Mouse (Mus musculus): ENCODE data around the gene Zfhx3. TPM values are rescaled to one million over a fixed set of nuclear protein-coding genes. Genes with fewer than 3 reads are reported as not detected.

Gene Zfhx3
- total and polyA plus RNA-seq, 3 experiments = 0.11 to 0.30 TPM; not detected in 1

DNA sequence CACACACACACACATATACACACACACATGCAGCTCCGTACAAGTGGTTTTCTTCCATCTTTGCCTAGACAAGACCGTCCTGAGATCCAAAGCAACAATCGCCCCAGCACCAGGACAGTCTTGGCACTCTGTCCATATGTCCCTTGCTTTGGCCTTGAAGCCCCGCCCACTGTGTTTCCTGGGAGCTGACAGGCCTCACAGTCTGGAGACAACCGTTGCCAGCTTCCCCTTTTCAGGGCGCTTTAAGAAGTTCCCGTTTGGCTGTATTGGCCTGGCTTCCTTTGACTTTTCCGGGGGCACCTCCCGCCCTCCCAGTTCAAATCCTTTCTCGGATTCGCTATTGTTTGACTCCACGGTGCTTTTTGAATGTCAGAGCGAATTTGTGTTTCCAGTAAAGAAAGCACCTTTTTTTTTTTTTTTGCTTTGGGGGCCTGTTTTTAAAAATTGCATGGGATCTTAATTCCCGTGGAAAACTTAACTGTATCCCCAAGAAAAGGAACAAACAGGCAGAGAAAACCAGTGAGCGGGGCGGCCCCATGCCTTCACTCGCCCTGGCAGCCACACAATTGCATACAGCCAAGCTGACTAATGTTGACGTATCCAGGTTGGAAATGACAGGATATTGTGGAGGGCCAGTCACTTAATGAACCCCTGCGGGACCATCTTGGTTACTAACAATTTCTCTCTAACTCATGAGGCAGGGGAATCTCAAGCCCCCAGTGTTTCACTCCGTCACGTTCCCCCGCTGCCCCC, 444.9 kb downstream of the Zfhx3 start:
- no peaks in the 10 kb centered on the region for H3K4me1 ChIP-seq (ENCODE audit: insufficient read depth, low read depth, low read length)
- ATAC-seq (ENCODE audit: extremely low read depth, insufficient number of reproducible peaks, low FRiP score, poor library complexity, severe bottlenecking) = no peak
- no peaks in the 10 kb centered on the region for H3K36me3 ChIP-seq (replicated peaks)
- no peak for TF ChIP-seq TAL1 (conservative IDR thresholded peaks at IDR 0.05; ENCODE audit: low read depth, low read length)
- H3K27me3 ChIP-seq (ENCODE audit: insufficient read depth, low read length) = no peaks in the 10 kb centered on the region
- no peak for DNase-seq (ENCODE audit: low spot score)
- H3K4me3 ChIP-seq (ENCODE audit: low read depth, low read length) = no peak overlapping the region
- peaks cover 68% of the 10 kb centered on the region for H3K9me3 ChIP-seq (replicated peaks)

DNA sequence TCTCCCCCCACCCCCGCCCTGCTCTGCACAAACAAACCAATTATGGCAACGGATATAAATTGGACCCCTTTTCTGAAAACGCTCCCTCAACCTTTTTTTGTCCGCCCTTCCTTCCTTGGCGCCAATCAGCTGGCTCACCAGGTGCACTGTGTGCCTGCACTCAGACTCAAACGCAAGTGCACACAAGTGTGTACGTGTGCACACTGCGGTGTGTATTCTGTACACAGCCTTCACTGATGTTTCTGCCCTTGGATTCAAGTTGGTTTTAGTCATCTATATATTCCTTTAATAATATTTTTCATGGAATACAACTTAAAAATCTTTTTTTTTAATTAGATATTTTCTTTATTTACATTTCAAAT, 445.4 kb downstream of the Zfhx3 start:
- Histone ChIP-seq H3K36me3 (replicated peaks) (no peaks in the 10 kb centered on the region), H3K9me3 (replicated peaks) (peaks cover 69% of the 10 kb centered on the region), H3K4me3 (ENCODE audit: low read depth, low read length) (no peak overlapping the region), H3K4me1 (ENCODE audit: insufficient read depth, low read depth, low read length) (no peaks in the 10 kb centered on the region), H3K27me3 (ENCODE audit: insufficient read depth, low read length) (no peaks in the 10 kb centered on the region)
- no peak for DNase-seq (ENCODE audit: low spot score)
- TF ChIP-seq TAL1 (conservative IDR thresholded peaks at IDR 0.05; ENCODE audit: low read depth, low read length) (no peak), CTCF (IDR thresholded peaks at IDR 0.05; ENCODE audit: low read depth, low read length) (no peak), GATA1 (IDR thresholded peaks at IDR 0.05; ENCODE audit: borderline replicate concordance, low read length) (no peak)
- ATAC-seq (ENCODE audit: extremely low read depth, insufficient number of reproducible peaks, low FRiP score, poor library complexity, severe bottlenecking) = no peak

DNA sequence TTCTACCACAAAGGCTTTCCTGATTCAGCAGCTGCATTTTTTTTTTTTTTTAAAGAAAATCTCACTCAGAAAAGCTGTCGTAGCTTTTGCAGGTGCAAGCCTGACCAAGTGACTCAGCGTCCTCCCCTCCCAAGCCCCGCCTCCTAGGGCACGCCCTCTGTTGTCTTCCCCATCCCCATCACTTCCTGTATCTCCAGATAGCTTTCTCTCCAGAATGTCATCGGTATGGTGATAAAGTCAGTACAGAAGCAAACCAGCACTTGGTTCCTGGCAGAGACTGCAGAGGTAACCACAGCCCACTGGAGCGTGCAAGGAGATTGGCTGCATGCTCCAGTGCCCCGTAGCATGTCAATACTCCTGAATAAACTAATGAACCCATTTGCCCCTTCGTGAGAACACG, 450.5 kb downstream of the Zfhx3 start:
- no peaks in the 10 kb centered on the region for H3K36me3 ChIP-seq (replicated peaks)
- no peak for TF ChIP-seq POLR2AphosphoS5 (IDR thresholded peaks at IDR 0.05; ENCODE audit: insufficient replicate concordance, low read depth, low read length)
- TF ChIP-seq TAL1 (conservative IDR thresholded peaks at IDR 0.05; ENCODE audit: low read depth, low read length) = no peak
- no peak for TF ChIP-seq CTCF (IDR thresholded peaks at IDR 0.05; ENCODE audit: low read depth, low read length)
- no peak for TF ChIP-seq GATA2 (IDR thresholded peaks at IDR 0.05; ENCODE audit: borderline replicate concordance, low read depth, low read length)
- TF ChIP-seq GATA1 (IDR thresholded peaks at IDR 0.05; ENCODE audit: borderline replicate concordance, low read length) = no peak
- no peaks in the 10 kb centered on the region for H3K4me1 ChIP-seq (ENCODE audit: insufficient read depth, low read depth, low read length)
- peaks cover 66% of the 10 kb centered on the region for H3K9me3 ChIP-seq (replicated peaks)
- DNase-seq (ENCODE audit: low spot score) (no peak), ATAC-seq (ENCODE audit: extremely low read depth, insufficient number of reproducible peaks, low FRiP score, poor library complexity, severe bottlenecking) (no peak)
- no peak overlapping the region for H3K4me3 ChIP-seq (ENCODE audit: low read depth, low read length)
- no peaks in the 10 kb centered on the region for H3K27me3 ChIP-seq (ENCODE audit: insufficient read depth, low read length)

DNA sequence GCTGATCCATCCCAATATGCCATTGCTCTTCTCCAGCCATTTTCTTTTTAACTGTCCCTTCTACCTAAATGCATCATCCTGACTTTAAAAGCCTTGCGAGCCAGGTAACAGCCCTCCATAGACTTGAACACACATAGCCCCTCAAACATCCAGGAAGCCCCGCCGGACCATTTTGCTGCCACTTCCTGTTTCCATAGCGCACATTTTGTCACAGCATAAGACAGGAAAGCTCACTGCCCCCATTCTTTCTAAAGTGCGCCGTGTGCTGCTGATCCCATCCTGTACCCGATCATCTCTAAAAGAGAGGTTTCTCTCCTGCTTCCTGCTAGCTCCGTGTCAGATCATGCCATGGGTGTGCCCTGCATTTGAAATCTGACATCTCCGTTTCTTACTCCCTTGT, 459.7 kb downstream of the Zfhx3 start:
- Histone ChIP-seq H3K27me3 (ENCODE audit: insufficient read depth, low read length) (no peaks in the 10 kb centered on the region), H3K4me1 (ENCODE audit: insufficient read depth, low read depth, low read length) (no peaks in the 10 kb centered on the region), H3K9me3 (replicated peaks) (peaks cover 72% of the 10 kb centered on the region), H3K4me3 (ENCODE audit: low read depth, low read length) (no peak overlapping the region), H3K36me3 (replicated peaks) (no peaks in the 10 kb centered on the region)
- DNase-seq (ENCODE audit: low spot score) (no peak), ATAC-seq (ENCODE audit: extremely low read depth, insufficient number of reproducible peaks, low FRiP score, poor library complexity, severe bottlenecking) (no peak)
- TF ChIP-seq POLR2AphosphoS5 (IDR thresholded peaks at IDR 0.05; ENCODE audit: insufficient replicate concordance, low read depth, low read length) = no peak
- TF ChIP-seq CTCF (IDR thresholded peaks at IDR 0.05; ENCODE audit: low read depth, low read length) = no peak
- no peak for TF ChIP-seq GATA1 (IDR thresholded peaks at IDR 0.05; ENCODE audit: borderline replicate concordance, low read length)
- TF ChIP-seq TAL1 (conservative IDR thresholded peaks at IDR 0.05; ENCODE audit: low read depth, low read length) = no peak
- no peak for TF ChIP-seq GATA2 (IDR thresholded peaks at IDR 0.05; ENCODE audit: borderline replicate concordance, low read depth, low read length)

DNA sequence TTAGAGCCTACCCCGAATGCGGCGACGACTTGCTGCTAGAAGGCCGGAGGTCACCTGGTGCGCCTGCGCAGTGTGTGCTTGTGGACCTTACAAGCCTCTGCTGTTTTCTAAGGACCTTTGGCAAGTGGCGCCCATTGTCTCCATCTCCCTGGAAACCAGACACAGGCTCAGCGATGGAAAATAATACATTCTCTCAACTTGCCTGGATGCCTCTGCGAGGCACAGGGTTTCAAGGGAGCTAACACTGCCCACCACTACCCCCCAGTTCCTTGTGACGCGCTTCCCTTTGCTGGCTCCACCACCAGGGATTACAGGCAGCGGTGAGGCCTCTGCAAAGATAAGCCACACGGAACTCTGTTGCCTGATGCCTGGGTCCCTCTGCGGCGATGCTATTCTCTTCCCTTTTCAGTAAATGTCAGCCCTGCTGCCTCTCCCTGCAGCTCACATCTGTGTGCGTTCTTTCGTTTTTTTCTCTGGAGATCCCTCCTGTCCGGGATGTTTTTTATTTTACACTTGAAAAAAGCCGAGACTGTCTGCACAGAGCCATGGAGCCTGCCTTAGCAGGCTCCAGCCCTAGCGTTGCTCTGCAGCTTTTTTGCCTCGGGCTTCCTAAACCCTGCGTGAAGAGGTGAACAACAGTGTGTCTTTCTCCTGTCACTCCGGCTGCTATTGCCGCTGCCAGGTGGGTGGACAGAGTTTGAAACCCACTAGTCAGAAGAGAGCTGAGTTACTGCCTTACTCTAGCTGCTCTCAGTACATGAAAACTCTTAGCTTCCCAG, 464.5 kb downstream of the Zfhx3 start:
- DNase-seq (ENCODE audit: low spot score) (no peak), ATAC-seq (ENCODE audit: extremely low read depth, insufficient number of reproducible peaks, low FRiP score, poor library complexity, severe bottlenecking) (no peak)
- no peak overlapping the region for H3K4me3 ChIP-seq (ENCODE audit: low read depth, low read length)
- H3K27me3 ChIP-seq (ENCODE audit: insufficient read depth, low read length) = no peaks in the 10 kb centered on the region
- peaks cover 60% of the 10 kb centered on the region for H3K9me3 ChIP-seq (replicated peaks)
- TF ChIP-seq POLR2AphosphoS5 (IDR thresholded peaks at IDR 0.05; ENCODE audit: insufficient replicate concordance, low read depth, low read length) (no peak), TAL1 (conservative IDR thresholded peaks at IDR 0.05; ENCODE audit: low read depth, low read length) (no peak), GATA1 (IDR thresholded peaks at IDR 0.05; ENCODE audit: borderline replicate concordance, low read length) (no peak), CTCF (IDR thresholded peaks at IDR 0.05; ENCODE audit: low read depth, low read length) (no peak), GATA2 (IDR thresholded peaks at IDR 0.05; ENCODE audit: borderline replicate concordance, low read depth, low read length) (no peak)
- no peaks in the 10 kb centered on the region for H3K36me3 ChIP-seq (replicated peaks)
- H3K4me1 ChIP-seq (ENCODE audit: insufficient read depth, low read depth, low read length) = no peaks in the 10 kb centered on the region

DNA sequence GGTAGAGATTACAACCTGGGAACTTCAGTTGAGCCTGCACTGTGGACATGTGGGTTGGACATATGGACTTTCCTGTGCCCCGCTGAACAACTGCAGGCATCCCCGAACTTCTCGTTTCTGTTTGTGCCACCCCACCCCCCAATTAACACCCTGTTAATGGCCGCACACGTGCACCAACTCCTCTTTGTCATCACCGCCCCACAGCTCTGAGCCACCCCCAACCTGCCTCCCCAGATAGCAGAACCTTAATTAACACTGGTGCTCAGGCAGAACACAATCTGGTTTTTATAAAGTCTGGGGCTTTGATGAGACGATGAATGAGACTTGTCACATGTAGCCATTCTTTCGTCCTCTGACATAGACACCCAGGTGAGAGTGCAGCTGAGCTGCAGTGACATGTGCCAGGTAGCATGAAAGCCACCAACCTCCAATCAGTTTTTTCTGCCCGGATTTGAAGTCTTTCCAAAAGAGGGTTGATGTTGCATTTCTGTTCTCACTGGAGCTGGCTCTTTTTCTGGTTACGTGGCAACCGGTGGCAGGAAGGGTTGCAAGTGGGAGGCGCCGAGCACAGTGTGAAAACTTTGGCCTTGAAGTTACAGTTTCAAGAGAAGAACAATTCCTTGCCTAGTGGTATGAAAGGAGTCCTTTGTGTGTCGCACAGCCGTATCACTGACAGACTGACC, 476.9 kb downstream of the Zfhx3 start:
- Histone ChIP-seq H3K36me3 (replicated peaks) (no peaks in the 10 kb centered on the region), H3K4me1 (ENCODE audit: insufficient read depth, low read depth, low read length) (no peaks in the 10 kb centered on the region), H3K9me3 (replicated peaks) (peaks cover 71% of the 10 kb centered on the region), H3K4me3 (ENCODE audit: low read depth, low read length) (no peak overlapping the region), H3K27me3 (ENCODE audit: insufficient read depth, low read length) (no peaks in the 10 kb centered on the region)
- no peak for DNase-seq (ENCODE audit: low spot score)
- no peak for ATAC-seq (ENCODE audit: extremely low read depth, insufficient number of reproducible peaks, low FRiP score, poor library complexity, severe bottlenecking)
- no peak for TF ChIP-seq POLR2AphosphoS5 (IDR thresholded peaks at IDR 0.05; ENCODE audit: insufficient replicate concordance, low read depth, low read length)
- no peak for TF ChIP-seq CTCF (IDR thresholded peaks at IDR 0.05; ENCODE audit: low read depth, low read length)
- TF ChIP-seq GATA1 (IDR thresholded peaks at IDR 0.05; ENCODE audit: borderline replicate concordance, low read length) = no peak
- TF ChIP-seq GATA2 (IDR thresholded peaks at IDR 0.05; ENCODE audit: borderline replicate concordance, low read depth, low read length) = no peak
- TF ChIP-seq TAL1 (conservative IDR thresholded peaks at IDR 0.05; ENCODE audit: low read depth, low read length) = no peak
